Mouse (Mus musculus) limb, embryonic 15.5 days (tissue): Measurements from ENCODE around the gene Scn2a. TPM values are rescaled to one million over a fixed set of nuclear protein-coding genes. Genes with fewer than 3 reads are reported as not detected.

ENCODE experiments used
- ATAC-seq: fragments of 200-750 bp; cut with Nextera tagmentation; 2 replicates; pipeline ENCODE4 v1.8.0; 2017; ENCODE audit warnings: low read depth, moderate TSS enrichment; ENCODE audit not compliant: insufficient number of reproducible peaks, low FRiP score, low TSS enrichment
- H3K27ac ChIP-seq: fragments of 300-500 bp; sonication (generic); 2 replicates; pipeline ENCODE4 v1.5.1; 2015; ENCODE audit warnings: moderate library complexity, mild to moderate bottlenecking, inconsistent platforms
- H3K27me3 ChIP-seq: fragments of 300-500 bp; sonication (generic); 2 replicates; pipeline ENCODE4 v1.6.1; 2015; ENCODE audit warnings: inconsistent platforms
- H3K36me3 ChIP-seq: fragments of 300-500 bp; sonication (generic); 2 replicates; pipeline ENCODE4 v1.6.1; 2015; ENCODE audit warnings: inconsistent platforms
- H3K4me1 ChIP-seq: fragments of 300-500 bp; sonication (generic); 2 replicates; pipeline ENCODE4 v1.6.1; 2015; ENCODE audit warnings: inconsistent platforms
- H3K4me2 ChIP-seq: fragments of 300-500 bp; sonication (generic); 2 replicates; pipeline ENCODE4 v1.6.1; 2015; ENCODE audit warnings: mild to moderate bottlenecking, inconsistent platforms
- H3K4me3 ChIP-seq: fragments of 300-500 bp; sonication (generic); 2 replicates; pipeline ENCODE4 v1.5.1; 2015; ENCODE audit warnings: mild to moderate bottlenecking, inconsistent platforms
- H3K9ac ChIP-seq: fragments of 300-500 bp; sonication (generic); 2 replicates; pipeline ENCODE4 v1.6.1; 2015; ENCODE audit warnings: inconsistent platforms
- H3K9me3 ChIP-seq: fragments of 300-500 bp; sonication (generic); 2 replicates; pipeline ENCODE4 v1.6.1; 2016; ENCODE audit warnings: inconsistent platforms
- WGBS: fragments of 180-500 bp; shearing (Covaris S2); methylation state at CpG from one replicate; pipeline ENCODE4 v1.1.7; 2015; 5-methylcytosine and 5-hydroxymethylcytosine counted together
- polyA plus RNA-seq: library from polyadenylated mRNA; unstranded; fragments of >200 nt; fragmentation: Nextera tagmentation; extraction: Ambion mirVana; gene quantifications from 2 replicates; pipeline ENCODE4 v1.2.1, GENCODE M21; 2015

Gene Scn2a
- polyA plus RNA-seq: 2.9 and 3.4 TPM in 2 replicates

DNA sequence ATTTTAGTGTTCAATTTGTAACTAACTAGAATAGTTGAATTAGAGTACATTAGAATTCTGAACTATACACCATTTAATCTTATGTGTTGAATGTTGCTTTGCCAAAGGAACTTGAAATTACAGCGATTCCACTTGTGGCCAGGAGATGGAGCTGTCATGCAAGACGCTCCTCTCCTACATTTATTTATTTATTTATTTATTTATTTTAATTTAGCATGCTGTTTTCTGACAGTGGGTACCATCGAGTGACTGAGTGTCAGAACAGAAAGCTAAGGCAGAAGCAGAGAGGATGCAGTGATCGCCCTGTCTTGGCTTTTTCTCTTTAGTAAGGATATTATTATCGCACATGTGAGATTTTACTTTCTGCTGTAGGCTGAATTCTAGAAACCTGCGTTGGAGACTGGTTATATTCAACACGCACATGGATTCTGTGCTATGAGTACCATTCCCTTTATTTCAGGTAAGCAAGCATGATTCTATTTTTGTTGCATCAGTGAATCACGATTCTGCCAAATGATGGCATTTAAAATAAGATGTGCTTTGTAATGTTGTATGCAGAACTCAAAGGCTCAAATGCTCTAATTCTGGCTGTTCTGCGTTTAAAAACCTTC, at the start of gene Scn2a:
Scn2a (plus strand) TSS at position 216 of the 611 bp plus-strand sequence.
- no peaks in the 10 kb centered on the region for H3K9me3 ChIP-seq
- H3K36me3 ChIP-seq: no peaks in the 10 kb centered on the region
- H3K4me1 ChIP-seq: no peaks in the 10 kb centered on the region
- no peak within 1 kb of the TSS for H3K4me3 ChIP-seq
- H3K27ac ChIP-seq: no peak within 1 kb of the TSS
- 50% methylated on average over 9 of the region's 9 CpGs for WGBS
- H3K27me3 ChIP-seq: no peaks in the 10 kb centered on the region
- no peak within 1 kb of the TSS for H3K4me2 ChIP-seq
- no peak for ATAC-seq
- H3K9ac ChIP-seq: no peak within 1 kb of the TSS

DNA sequence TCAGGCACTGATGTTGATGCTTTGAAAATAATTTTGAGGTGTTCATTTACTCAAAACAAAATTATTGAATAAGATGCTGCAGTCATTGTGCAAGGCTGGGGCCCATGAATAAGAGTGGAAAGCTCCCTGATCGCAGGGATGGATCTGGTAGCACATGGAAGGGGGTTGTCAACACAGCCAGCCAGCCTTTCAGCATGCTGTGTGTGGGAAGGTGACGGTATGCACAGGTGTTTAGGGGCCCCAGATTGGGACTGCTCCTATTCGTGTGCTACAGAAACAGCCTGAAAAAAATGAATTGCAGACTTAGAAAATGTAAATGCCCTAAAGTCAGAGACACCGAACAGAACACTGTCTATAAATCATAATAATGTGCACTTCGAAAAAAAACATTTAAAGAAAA, 32.9 kb upstream of the Scn2a start:
- Histone ChIP-seq H3K36me3 (no peaks in the 10 kb centered on the region), H3K9ac (no peak overlapping the region), H3K4me1 (no peaks in the 10 kb centered on the region), H3K9me3 (no peaks in the 10 kb centered on the region), H3K27me3 (no peaks in the 10 kb centered on the region), H3K4me3 (no peak overlapping the region), H3K4me2 (no peak overlapping the region), H3K27ac (no peak overlapping the region)
- ATAC-seq: no peak
- 64% methylated on average over 5 of the region's 5 CpGs for WGBS

DNA sequence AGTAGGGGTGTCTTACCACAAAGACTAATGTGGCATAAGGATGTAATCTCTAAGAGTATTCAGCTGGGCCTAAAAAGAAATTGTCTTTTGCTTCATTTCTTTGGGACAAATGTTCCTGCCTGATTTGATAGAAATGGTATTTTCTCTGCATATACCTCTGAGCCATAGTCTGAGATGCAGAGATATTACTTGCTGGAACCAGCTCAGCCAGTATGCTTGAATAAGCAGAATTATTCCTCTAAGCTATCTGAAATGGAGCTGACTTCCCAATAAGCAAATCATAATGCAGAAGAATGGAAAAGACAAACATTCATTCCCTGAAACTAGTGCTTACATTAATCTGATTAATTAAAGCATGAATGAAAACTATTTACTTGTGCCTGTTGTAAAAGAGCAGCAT, 12.8 kb upstream of the Scn2a start:
- no peak for ATAC-seq
- H3K27ac ChIP-seq: no peak overlapping the region
- H3K4me1 ChIP-seq: no peaks in the 10 kb centered on the region
- no peak overlapping the region for H3K9ac ChIP-seq
- H3K27me3 ChIP-seq: no peaks in the 10 kb centered on the region
- no peaks in the 10 kb centered on the region for H3K9me3 ChIP-seq
- H3K4me2 ChIP-seq: no peak overlapping the region
- no peaks in the 10 kb centered on the region for H3K36me3 ChIP-seq
- no peak overlapping the region for H3K4me3 ChIP-seq

DNA sequence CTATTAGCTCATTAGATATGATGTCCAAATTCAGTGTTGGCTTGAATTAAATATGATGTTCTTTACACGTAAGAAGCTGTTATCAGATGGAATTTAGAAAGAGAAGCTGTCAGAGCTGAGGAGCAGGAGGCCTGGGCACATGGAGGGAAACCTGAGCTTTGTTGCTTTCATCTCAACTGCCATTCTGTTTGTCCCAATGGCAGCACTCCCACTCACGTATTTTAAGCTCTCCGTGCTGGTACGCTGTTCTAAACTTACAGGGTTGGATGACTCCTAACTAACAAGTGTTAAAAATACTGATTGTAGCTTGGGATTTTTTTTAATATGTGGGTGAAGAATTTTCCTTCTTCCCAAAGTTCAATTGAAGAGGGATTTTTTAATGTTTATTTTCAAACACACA, 8.7 kb upstream of the Scn2a start:
- Histone ChIP-seq H3K4me2 (no peak overlapping the region), H3K4me1 (no peaks in the 10 kb centered on the region), H3K4me3 (no peak overlapping the region), H3K27me3 (no peaks in the 10 kb centered on the region), H3K27ac (no peak overlapping the region), H3K36me3 (no peaks in the 10 kb centered on the region), H3K9ac (no peak overlapping the region), H3K9me3 (no peaks in the 10 kb centered on the region)
- no peak for ATAC-seq
- WGBS: 78% methylated on average over 4 of the region's 4 CpGs

DNA sequence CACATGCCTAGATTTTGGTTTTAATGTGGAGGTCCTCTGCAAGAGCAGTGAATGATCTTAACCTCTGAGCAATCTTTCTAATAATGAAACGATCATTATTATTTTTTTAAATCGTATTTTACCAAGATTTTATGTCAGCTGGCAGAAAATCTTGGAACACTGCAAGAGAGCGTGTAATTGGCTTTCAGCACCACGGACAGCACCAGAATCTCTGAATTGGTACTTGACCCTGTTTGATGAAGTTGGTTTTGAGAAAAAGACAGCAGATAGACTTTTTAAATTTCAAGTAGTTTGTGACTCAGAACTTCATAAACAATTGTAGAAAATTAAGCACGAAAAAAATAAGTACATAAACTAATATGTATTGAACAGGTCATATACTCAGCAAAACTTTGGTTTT, 790 bp upstream of the Scn2a start:
- no peak overlapping the region for H3K27ac ChIP-seq
- no peak overlapping the region for H3K9ac ChIP-seq
- H3K27me3 ChIP-seq: no peaks in the 10 kb centered on the region
- H3K36me3 ChIP-seq: no peaks in the 10 kb centered on the region
- H3K4me2 ChIP-seq: no peak overlapping the region
- H3K4me1 ChIP-seq: no peaks in the 10 kb centered on the region
- no peak overlapping the region for H3K4me3 ChIP-seq
- 15% methylated on average over 5 of the region's 5 CpGs for WGBS
- no peaks in the 10 kb centered on the region for H3K9me3 ChIP-seq
- ATAC-seq: no peak

DNA sequence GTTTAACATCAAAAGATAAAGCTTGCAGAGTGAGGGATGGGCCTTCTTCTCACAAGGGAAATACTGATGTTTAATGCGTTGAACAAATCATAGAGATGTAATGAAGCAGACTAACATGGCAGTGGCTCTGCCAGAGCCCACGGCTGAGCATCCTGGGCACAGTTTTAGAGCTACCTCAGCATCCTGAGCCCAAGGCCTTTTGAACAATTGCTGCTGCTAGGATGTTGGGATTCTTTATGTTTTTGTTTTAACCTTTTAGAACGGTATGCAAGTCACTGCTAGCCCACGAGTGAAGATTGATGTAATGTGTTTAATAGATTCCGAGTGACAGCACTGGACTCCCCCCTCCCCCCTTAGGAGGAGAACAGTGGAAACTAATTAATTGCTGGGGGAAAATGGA, 683 bp downstream of the Scn2a start:
- Histone ChIP-seq H3K4me1 (no peaks in the 10 kb centered on the region), H3K4me3 (no peak overlapping the region), H3K4me2 (no peak overlapping the region), H3K36me3 (no peaks in the 10 kb centered on the region), H3K27me3 (no peaks in the 10 kb centered on the region), H3K9me3 (no peaks in the 10 kb centered on the region), H3K9ac (no peak overlapping the region), H3K27ac (no peak overlapping the region)
- WGBS: 61% methylated on average over 5 of the region's 5 CpGs
- no peak for ATAC-seq

DNA sequence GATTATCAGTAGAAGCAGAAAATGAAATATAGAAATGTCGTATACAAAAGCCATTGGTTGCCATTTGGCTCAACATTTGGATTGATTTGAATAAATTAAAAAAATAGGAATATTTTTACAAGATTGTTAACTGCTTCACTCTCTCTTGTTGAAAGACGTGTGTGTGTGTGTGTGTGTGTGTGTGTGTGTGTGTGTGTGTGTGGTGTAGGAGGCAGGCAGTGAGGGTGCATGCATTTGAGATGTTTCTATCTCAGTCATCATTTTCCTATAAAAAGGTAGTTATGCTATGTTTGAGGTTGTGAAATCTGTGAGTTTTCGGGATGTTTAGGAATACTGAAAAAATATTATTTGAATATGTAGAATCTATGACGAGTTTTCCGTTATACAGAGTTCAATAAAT, 1.3 kb downstream of the Scn2a start:
- Histone ChIP-seq H3K9ac (no peak overlapping the region), H3K4me1 (no peaks in the 10 kb centered on the region), H3K4me3 (no peak overlapping the region), H3K4me2 (no peak overlapping the region), H3K27ac (no peak overlapping the region), H3K27me3 (no peaks in the 10 kb centered on the region), H3K36me3 (no peaks in the 10 kb centered on the region), H3K9me3 (no peaks in the 10 kb centered on the region)
- WGBS: 85% methylated on average over 5 of the region's 5 CpGs
- ATAC-seq: no peak

DNA sequence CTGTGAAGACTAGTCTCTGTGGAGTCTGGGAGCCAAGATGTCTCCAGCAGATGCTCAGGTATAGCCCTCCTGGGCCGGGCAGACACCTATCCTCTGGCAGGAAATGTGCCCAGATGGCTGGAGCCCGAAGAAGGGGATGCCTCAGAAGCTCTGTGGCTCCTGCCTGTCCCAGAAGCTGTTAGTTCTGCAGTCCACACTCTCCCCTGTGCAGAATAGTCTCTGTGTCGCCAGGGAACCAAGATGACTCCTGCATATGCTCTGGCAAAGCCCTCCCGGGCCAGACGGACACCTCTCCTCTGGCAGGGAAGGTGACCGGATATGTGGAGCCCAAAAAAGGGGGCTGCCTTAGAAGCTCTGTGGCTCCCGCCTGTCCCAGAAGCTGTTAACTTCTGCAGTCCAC, 32.1 kb downstream of the Scn2a start:
- no peak overlapping the region for H3K4me2 ChIP-seq
- H3K9ac ChIP-seq: no peak overlapping the region
- no peak for ATAC-seq
- WGBS: 76% methylated on average over 7 of the region's 7 CpGs
- H3K36me3 ChIP-seq: no peaks in the 10 kb centered on the region
- H3K9me3 ChIP-seq: no peaks in the 10 kb centered on the region
- H3K27me3 ChIP-seq: no peaks in the 10 kb centered on the region
- H3K4me1 ChIP-seq: no peaks in the 10 kb centered on the region
- no peak overlapping the region for H3K27ac ChIP-seq
- no peak overlapping the region for H3K4me3 ChIP-seq

DNA sequence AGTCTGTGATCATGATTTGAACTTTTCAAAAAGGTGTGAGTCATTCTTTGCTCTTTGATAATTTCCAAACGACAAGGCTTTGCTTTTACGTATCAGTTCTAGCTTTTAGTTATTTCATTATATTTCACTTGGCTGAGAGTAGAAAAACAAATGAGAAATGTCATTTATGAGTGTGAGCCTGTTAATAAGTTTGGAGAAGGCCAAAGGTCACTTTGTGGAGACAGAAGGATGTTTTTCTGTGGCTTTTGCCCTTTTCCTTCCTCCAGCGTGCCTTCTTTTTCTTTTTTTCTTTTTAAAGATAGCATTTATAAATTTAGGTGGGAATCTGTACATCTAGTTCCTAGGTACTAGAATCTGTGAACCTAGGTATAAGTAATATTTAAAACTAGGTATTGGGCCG, 36.5 kb downstream of the Scn2a start:
- Histone ChIP-seq H3K36me3 (no peaks in the 10 kb centered on the region), H3K9ac (no peak overlapping the region), H3K4me3 (no peak overlapping the region), H3K4me2 (no peak overlapping the region), H3K27me3 (no peaks in the 10 kb centered on the region), H3K4me1 (no peaks in the 10 kb centered on the region), H3K9me3 (no peaks in the 10 kb centered on the region), H3K27ac (no peak overlapping the region)
- 69% methylated on average over 4 of the region's 4 CpGs for WGBS
- no peak for ATAC-seq

DNA sequence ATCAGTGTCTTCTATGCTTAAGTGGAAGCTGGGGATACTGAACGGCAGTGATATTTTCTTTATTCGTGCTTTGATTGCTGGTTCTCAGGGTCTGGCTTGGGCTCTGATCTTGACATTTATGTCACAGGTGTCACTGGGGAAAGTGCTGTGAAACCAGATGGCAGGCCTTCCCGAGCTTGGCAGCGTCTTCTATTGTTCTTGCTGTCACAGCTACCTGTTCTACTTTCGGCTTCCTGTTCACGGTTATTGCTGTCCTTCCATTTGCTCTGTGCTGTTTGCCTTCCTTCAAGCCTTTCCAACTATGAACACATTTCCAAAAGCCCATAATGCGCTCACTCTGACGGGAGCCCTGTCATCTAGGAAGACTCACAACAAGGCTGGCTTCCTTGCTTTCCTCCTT, 37.9 kb downstream of the Scn2a start:
- no peaks in the 10 kb centered on the region for H3K27me3 ChIP-seq
- no peaks in the 10 kb centered on the region for H3K36me3 ChIP-seq
- ATAC-seq: no peak
- H3K27ac ChIP-seq: no peak overlapping the region
- no peak overlapping the region for H3K9ac ChIP-seq
- no peak overlapping the region for H3K4me2 ChIP-seq
- H3K4me1 ChIP-seq: no peaks in the 10 kb centered on the region
- WGBS: 84% methylated on average over 8 of the region's 8 CpGs
- H3K9me3 ChIP-seq: no peaks in the 10 kb centered on the region
- no peak overlapping the region for H3K4me3 ChIP-seq

DNA sequence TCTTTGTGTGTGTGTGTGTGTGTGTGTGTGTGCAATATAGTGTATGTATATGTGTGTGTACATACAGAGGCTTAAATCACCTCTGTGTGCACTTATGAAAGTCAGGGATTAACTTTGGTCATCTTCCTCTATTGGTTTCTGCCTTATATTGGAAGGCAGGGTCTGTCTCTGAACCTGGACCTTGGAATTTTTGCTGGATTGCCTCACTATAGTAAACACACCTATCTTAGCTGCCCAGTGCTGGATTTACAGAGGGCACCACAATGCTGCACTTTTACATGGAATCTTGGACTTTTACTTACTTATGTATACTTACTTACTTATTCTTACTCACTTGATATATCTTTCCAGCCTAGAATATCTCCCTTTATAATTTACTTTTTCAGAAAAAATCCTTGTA, 43.3 kb downstream of the Scn2a start:
- Histone ChIP-seq H3K27ac (no peak overlapping the region), H3K9ac (no peak overlapping the region), H3K4me2 (no peak overlapping the region), H3K4me3 (no peak overlapping the region), H3K4me1 (no peaks in the 10 kb centered on the region), H3K36me3 (no peaks in the 10 kb centered on the region), H3K9me3 (no peaks in the 10 kb centered on the region), H3K27me3 (no peaks in the 10 kb centered on the region)
- no peak for ATAC-seq

DNA sequence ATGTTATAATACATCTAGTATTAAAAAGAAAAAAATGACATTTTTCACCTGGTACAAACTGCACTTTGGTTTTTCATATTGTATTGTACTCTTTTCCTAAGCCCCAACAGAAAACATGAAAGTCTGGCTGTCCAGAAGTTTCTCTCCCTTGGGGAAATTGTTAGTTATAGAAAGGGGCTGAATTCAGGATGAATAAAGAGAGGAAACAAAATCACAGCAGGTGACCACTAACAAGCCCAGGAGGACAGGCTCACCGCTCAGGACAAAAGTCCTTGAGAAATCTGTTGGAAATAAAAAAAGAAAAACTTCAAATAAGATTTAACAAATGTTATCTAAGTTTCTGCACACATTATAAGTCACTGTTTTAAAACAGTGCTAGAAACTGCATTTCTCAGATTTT, 43.9 kb downstream of the Scn2a start:
- WGBS: 44% methylated on average over 1 of the region's 1 CpGs
- no peaks in the 10 kb centered on the region for H3K4me1 ChIP-seq
- no peaks in the 10 kb centered on the region for H3K9me3 ChIP-seq
- no peak overlapping the region for H3K4me2 ChIP-seq
- ATAC-seq: no peak
- no peaks in the 10 kb centered on the region for H3K36me3 ChIP-seq
- H3K27ac ChIP-seq: no peak overlapping the region
- no peak overlapping the region for H3K9ac ChIP-seq
- no peaks in the 10 kb centered on the region for H3K27me3 ChIP-seq
- no peak overlapping the region for H3K4me3 ChIP-seq

DNA sequence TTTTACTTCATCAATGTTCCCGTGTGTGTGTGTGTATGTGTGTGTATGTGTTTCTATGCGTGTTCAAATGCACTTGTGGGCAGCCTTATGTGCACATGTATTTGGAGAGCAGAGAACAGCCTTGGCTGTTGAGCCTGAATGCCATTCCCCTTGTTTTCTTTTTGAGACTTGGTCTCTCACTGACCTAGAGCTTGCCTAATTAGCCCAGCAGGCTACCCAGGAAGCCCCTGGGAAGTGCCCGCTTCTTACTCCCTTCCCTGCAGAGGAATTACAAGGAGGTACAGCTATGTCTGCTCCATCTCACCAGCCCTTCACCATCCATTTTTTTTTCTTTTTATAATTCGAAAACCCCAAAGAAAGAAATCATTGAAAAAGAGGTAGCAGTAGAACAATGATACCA, 44.6 kb downstream of the Scn2a start:
- Histone ChIP-seq H3K4me2 (no peak overlapping the region), H3K9ac (no peak overlapping the region), H3K27me3 (no peaks in the 10 kb centered on the region), H3K4me3 (no peak overlapping the region), H3K27ac (no peak overlapping the region), H3K4me1 (peaks cover 3% of the 10 kb centered on the region; the same call in 1 of the 2 replicates), H3K36me3 (no peaks in the 10 kb centered on the region), H3K9me3 (no peaks in the 10 kb centered on the region)
- ATAC-seq: no peak
- WGBS: 46% methylated on average over 4 of the region's 4 CpGs
